ENCODE assay signal across 13 mouse cellular contexts in genomic region chr3:116785820-116786219, GRCm38 (mm10).
"Had no signal": no experiment of that assay in that cellular context is flagged by ENCODE, and none has a peak within 500 bp of the region (broad histone marks: within the 10 kb centered on the region; RNA-seq: fewer than 3 reads in every experiment).

No protein-coding gene starts in this region.

- H3K27ac ChIP-seq: layer of hippocampus, adult 2 months; limb, embryonic 13.5 days; midbrain, embryonic 12.5 days had no signal

- H3K9ac ChIP-seq: limb, embryonic 13.5 days; lung, embryonic 14.5 days; midbrain, embryonic 12.5 days had no signal

- H3K9me3 ChIP-seq: limb, embryonic 13.5 days; megakaryocyte, embryonic 14.5 days; midbrain, embryonic 12.5 days had no signal

- H3K4me3 ChIP-seq: layer of hippocampus, adult 2 months; limb, embryonic 13.5 days; megakaryocyte, embryonic 14.5 days; midbrain, embryonic 12.5 days had no signal

- H3K4me2 ChIP-seq: limb, embryonic 13.5 days; lung, embryonic 14.5 days; midbrain, embryonic 12.5 days had no signal

- H3K27me3 ChIP-seq: limb, embryonic 13.5 days; megakaryocyte, embryonic 14.5 days; midbrain, embryonic 12.5 days had no signal

- ATAC-seq: midbrain, embryonic 16.5 days had no signal

- H3K4me1 ChIP-seq: limb, embryonic 13.5 days; megakaryocyte, embryonic 14.5 days; midbrain, embryonic 12.5 days had no signal

- DNase-seq: kidney, adult 2 months; kidney, postnatal 36 days; left cerebral cortex, postnatal 4 days; lung, embryonic 14.5 days; lung, postnatal 10 days; lung, postnatal 4 days; right cerebral cortex, postnatal 14 days; thymus, postnatal 36 days had no signal
